In the genomic region with DNA sequence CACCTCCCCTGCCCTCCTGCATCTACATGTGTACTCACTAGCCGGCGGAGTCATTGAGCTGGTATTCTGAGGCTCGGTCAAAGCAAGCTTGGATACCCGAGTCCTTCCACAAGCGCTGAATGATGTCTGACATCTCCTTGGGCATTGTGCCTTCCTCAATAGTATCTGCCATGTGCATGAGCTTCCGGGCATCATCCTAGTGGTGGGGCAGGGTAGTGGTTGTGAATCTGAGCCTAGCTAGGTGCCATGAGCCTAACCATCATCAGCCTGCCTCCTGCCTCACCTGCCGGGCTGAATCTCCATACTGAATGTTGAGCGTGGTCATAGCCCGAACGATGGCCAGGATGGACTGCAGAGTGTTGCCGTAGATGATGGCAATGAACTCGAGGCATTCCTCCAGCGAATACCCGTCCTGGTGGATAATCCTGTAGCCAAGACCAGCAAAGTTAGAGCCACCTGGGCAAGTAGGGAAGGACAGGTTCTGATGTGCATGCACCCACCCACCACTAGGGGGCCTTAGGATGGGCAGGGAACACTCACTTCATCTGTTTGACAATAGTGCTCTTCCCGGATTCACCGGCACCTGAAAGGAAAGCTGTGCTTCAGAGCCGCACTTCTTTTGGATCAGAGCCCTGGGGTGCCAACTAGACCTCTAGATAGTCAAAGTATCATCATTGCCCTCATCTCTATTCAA, we compare ENCODE assay signal across 10 mouse cellular contexts. TPM values are rescaled to one million over a fixed set of nuclear protein-coding genes. Genes with fewer than 3 reads are reported as not detected.
A peak's percentile ranks its signal among the peaks of the same experiment; 100 is the strongest.
DNase-seq lines count a peak whose midpoint lies in the region; ATAC-seq and TF ChIP-seq lines count a peak whose summit lies in the region.
"Had no signal": no experiment of that assay in that cellular context is flagged by ENCODE, and none has a peak within 500 bp of the region (broad histone marks: within the 10 kb centered on the region; RNA-seq: fewer than 3 reads in every experiment).

No protein-coding gene starts in this region.

- 0 out of 2 replicates have a peak, but pooled peaks cover 9% of the 10 kb centered on the region for H3K4me1 ChIP-seq in forebrain, postnatal 0 days (ENCODE audit: insufficient read depth)
- peaks cover 17% of the 10 kb centered on the region for H3K4me1 ChIP-seq in lung, embryonic 16.5 days (replicated peaks; ENCODE audit: control insufficient read depth, insufficient read depth, low read length)

- 24% methylated on average over 17 of the region's 17 CpGs for whole genome bisulfite sequencing in forebrain, postnatal 0 days
- WGBS in lung, embryonic 16.5 days = 10% methylated on average over 17 of the region's 17 CpGs

- no peak for ATAC-seq in forebrain, postnatal 0 days
- ATAC-seq in lung, embryonic 16.5 days (ENCODE audit: low read depth) = 0 out of 2 replicates have a peak, but pooled peaks have one; percentile 1
- ATAC-seq: Patski had no signal

- no peaks in the 10 kb centered on the region for H3K9me3 ChIP-seq in forebrain, postnatal 0 days (ENCODE audit: low read length)
- no peaks in the 10 kb centered on the region for H3K9me3 ChIP-seq in lung, embryonic 16.5 days (ENCODE audit: control insufficient read depth, low read length)
- H3K9me3 ChIP-seq: limb, embryonic 15.5 days had no signal

- peaks cover 17% of the 10 kb centered on the region for H3K27me3 ChIP-seq in forebrain, postnatal 0 days (ENCODE audit: insufficient read depth, low read length)
- peaks cover 26% of the 10 kb centered on the region for H3K27me3 ChIP-seq in lung, embryonic 16.5 days (ENCODE audit: control insufficient read depth, insufficient read depth, low read depth, low read length)
- H3K27me3 ChIP-seq: Patski had no signal

- TF ChIP-seq CTCF in forebrain, postnatal 0 days (IDR thresholded peaks at IDR 0.05; ENCODE audit: low read depth) = peak; percentile 82

- H3K9ac ChIP-seq in forebrain, postnatal 0 days = no peak overlapping the region
- no peak overlapping the region for H3K9ac ChIP-seq in lung, embryonic 16.5 days (ENCODE audit: low read length)
- H3K9ac ChIP-seq: limb, embryonic 15.5 days had no signal

- peaks cover 7% of the 10 kb centered on the region for H3K36me3 ChIP-seq in forebrain, postnatal 0 days (ENCODE audit: insufficient read depth)
- no peaks in the 10 kb centered on the region for H3K36me3 ChIP-seq in lung, embryonic 16.5 days (ENCODE audit: control insufficient read depth, insufficient read depth, low read length)

- no peak overlapping the region for H3K4me3 ChIP-seq in forebrain, postnatal 0 days (ENCODE audit: low read depth, low read length)
- H3K4me3 ChIP-seq in lung, embryonic 16.5 days (ENCODE audit: low read length) = peak overlapping the region; percentile 40

- no peak overlapping the region for H3K27ac ChIP-seq in forebrain, postnatal 0 days (ENCODE audit: low read depth, low read length)
- no peak overlapping the region for H3K27ac ChIP-seq in lung, embryonic 16.5 days (ENCODE audit: low read length)
- H3K27ac ChIP-seq: limb, embryonic 15.5 days had no signal

- peak; percentile 38 to 58 for DNase-seq in adrenal gland, postnatal 36 days
- no peak for DNase-seq in adrenal gland, postnatal 4 days (ENCODE audit: low spot score in 2 of 2)
- peak; percentile 70 to 77 for DNase-seq in B cell, adult 2 months
- DNase-seq in cerebellum, adult 18-20 months = peak; percentile 56 to 69
- peak; percentile 51 for DNase-seq in forebrain, postnatal 0 days
- peak; percentile 33 to 47 for DNase-seq in spleen, postnatal 36 days (ENCODE audit: low spot score in 2 of 2)
- no peak for DNase-seq in left cerebral cortex, adult 9 months (ENCODE audit: low spot score in 2 of 2)

- H3K4me2 ChIP-seq in forebrain, postnatal 0 days (ENCODE audit: low read depth) = 0 out of 2 replicates have a peak overlapping the region, but pooled peaks have one; percentile 74
- H3K4me2 ChIP-seq in lung, embryonic 16.5 days (ENCODE audit: low read depth, low read length) = peak overlapping the region; percentile 69; the same call in 1 of the 2 replicates

RNA-seq across cellular contexts. Expression of gene Gnat1, which starts 2.3 kb away (rescaled TPM):
- not detected for total RNA-seq in adrenal gland, postnatal 36 days (2021)
- total RNA-seq in adrenal gland, postnatal 4 days (2021) = 1 to 10 TPM in 1 of 2 experiments, under 1 TPM in 1; 0.73 to 1.6 TPM
- 0.24 TPM in 1 of 2 replicates, not detected in the other for total RNA-seq in forebrain, postnatal 0 days (2014; rRNA removed)
- polyA plus RNA-seq in forebrain, postnatal 0 days (2015; fragmentation: Nextera tagmentation; extraction: Ambion mirVana) = 0.73 and 1.8 TPM in 2 replicates
- polyA plus RNA-seq in lung, embryonic 16.5 days (2015; fragmentation: Nextera tagmentation; extraction: Ambion mirVana) = 0.65 and 1.2 TPM in 2 replicates

RNA-seq across cellular contexts. Expression of gene Slc38a3, which starts 7.9 kb away (rescaled TPM):
- total RNA-seq in adrenal gland, postnatal 36 days (2021) = 1 to 10 TPM in 1 of 2 experiments, under 1 TPM in 1; 0.30 to 1.0 TPM
- 10 to 100 TPM; 10.1 to 37.4 TPM for total RNA-seq in adrenal gland, postnatal 4 days (2021)
- 43.5 and 60.9 TPM in 2 replicates for total RNA-seq in forebrain, postnatal 0 days (2014; rRNA removed)
- polyA plus RNA-seq in forebrain, postnatal 0 days (2015; fragmentation: Nextera tagmentation; extraction: Ambion mirVana) = 38.7 and 39.8 TPM in 2 replicates
- polyA plus RNA-seq in lung, embryonic 16.5 days (2015; fragmentation: Nextera tagmentation; extraction: Ambion mirVana) = 4.5 and 5.4 TPM in 2 replicates

RNA-seq across cellular contexts. Expression of gene Sema3f, which starts 33.0 kb away (rescaled TPM):
- total RNA-seq in adrenal gland, postnatal 36 days (2021) = 10 to 100 TPM; 22.6 to 41.3 TPM
- 10 to 100 TPM; 28.9 to 32.8 TPM for total RNA-seq in adrenal gland, postnatal 4 days (2021)
- 56.6 and 61.4 TPM in 2 replicates for total RNA-seq in forebrain, postnatal 0 days (2014; rRNA removed)
- 7.1 and 7.8 TPM in 2 replicates for polyA plus RNA-seq in forebrain, postnatal 0 days (2015; fragmentation: Nextera tagmentation; extraction: Ambion mirVana)
- polyA plus RNA-seq in lung, embryonic 16.5 days (2015; fragmentation: Nextera tagmentation; extraction: Ambion mirVana) = 10.4 and 11.8 TPM in 2 replicates

RNA-seq across cellular contexts. Expression of gene Gnai2, which starts 42.1 kb away (rescaled TPM):
- 100 to 1,000 TPM; 221 to 245 TPM for total RNA-seq in adrenal gland, postnatal 36 days (2021)
- total RNA-seq in adrenal gland, postnatal 4 days (2021) = 100 to 1,000 TPM; 345 to 390 TPM
- 200 and 223 TPM in 2 replicates for total RNA-seq in forebrain, postnatal 0 days (2014; rRNA removed)
- 267 and 287 TPM in 2 replicates for polyA plus RNA-seq in forebrain, postnatal 0 days (2015; fragmentation: Nextera tagmentation; extraction: Ambion mirVana)
- polyA plus RNA-seq in lung, embryonic 16.5 days (2015; fragmentation: Nextera tagmentation; extraction: Ambion mirVana) = 457 and 458 TPM in 2 replicates

Comparison
In these comparisons a context has a peak if more than half of its experiments do, and no peak if none do; other contexts are left out.
1. DNase-seq: peak in adrenal gland, postnatal 36 days (2 of 2), B cell, adult 2 months (2 of 2), cerebellum, adult 18-20 months (2 of 2), forebrain, postnatal 0 days (single experiment) and spleen, postnatal 36 days (2 of 2); none in adrenal gland, postnatal 4 days (0 of 2) and left cerebral cortex, adult 9 months (0 of 2).
2. RNA of gene Slc38a3, which starts 7.9 kb away (total RNA-seq): 43.5 to 60.9 TPM in forebrain, postnatal 0 days and 10.1 to 37.4 TPM in adrenal gland, postnatal 4 days; 0.30 to 1.0 TPM in adrenal gland, postnatal 36 days; every median in the first group is over 4 times any median in the second.